Mouse (Mus musculus): ENCODE data around the gene Cd40. TPM values are rescaled to one million over a fixed set of nuclear protein-coding genes. Genes with fewer than 3 reads are reported as not detected.

The Cd40 gene
- 3.4 and 5.9 TPM in 2 replicates for polyA plus RNA-seq (2012; rRNA removed)

DNA sequence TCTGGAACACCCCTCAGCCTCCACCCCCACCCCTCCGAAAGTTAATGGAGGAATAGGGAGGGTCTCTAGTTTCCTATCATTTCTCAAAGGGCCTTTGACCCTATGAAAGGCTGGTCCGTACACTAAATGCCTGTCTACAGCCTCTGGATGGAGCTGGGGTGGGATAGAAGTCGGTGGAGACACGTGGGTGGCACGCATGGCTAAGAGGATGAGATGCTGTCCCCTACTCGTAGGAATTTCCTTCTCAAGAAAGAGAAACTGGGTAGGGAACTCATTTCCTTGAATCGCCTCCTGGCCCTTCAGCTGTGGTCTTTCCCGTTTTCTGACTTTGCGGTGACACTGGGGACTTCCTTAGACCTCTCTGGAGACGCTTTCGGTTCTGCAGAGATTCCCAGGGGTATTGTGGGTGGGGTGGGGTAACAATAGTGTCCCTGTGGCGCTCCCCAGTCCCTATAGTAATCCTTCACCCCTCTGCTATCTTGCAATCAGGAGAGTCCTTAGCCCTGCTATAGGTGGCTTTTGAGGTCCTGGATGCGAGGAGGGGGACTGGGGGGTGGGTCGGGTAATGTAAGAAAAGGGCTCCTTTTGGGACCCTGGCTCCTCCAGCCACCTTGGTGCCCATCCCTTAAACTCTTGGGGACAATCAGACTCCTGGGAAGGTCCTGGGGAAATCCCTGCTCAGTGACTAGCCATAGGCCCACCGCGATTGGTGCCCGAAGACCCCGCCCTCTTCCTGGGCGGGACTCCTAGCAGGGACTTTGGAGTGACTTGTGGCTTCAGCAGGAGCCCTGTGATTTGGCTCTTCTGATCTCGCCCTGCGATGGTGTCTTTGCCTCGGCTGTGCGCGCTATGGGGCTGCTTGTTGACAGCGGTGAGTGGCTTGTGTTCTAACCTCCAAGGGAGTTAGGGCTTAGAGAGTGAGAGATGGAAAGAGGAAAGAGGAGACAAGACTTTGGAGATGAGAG lies at the start of gene Cd40:
Gene Cd40, plus strand, starts transcription at position 740 of the 965 bp plus-strand sequence.

DNA sequence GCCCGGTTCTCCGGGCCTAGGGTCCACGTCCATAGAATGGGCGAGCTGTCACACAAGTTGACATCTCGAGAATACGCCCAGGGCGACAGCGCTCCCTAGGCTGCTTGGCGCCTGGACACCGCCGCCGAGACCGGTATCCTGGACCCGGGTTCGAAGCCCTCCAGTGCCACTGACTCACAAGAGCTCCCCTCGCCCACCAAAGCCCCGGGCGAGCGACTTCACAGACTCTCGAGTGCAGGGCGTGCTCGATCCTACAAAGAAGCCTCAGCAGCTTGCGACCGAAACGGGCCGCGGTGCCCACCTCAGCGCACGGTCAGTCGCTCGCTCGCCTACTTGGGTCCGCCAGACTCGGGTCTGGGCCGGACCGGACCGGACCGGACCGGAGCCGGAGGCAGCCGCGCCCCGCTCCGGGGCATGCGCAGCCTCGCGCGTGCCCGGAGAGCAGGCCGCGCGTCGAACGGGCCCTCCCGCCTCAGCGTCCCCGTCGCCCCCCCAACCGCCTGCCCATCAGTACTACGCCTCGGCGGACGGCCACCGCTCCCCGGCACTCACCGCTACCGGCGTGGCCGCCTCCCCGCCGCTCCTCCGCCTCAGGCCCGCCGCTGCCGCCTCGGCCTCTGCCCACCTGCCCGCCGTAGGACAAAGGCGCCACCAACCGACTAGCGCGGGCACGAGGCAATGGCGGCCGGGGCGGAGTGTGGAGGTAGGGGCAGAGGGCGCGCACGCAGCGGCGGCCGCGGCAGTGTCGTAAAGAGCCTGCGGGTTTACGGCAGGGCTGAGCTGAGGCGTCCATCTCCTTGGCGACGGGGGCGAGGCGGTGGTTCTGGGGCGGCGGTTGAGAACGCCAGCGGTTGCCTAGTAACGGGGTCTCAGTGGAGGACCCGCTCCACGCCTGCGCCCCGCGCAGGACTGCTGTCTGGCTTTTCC lies 21.0 kb upstream of the Cd40 start, which contains the start of gene Ncoa5:
Gene Ncoa5, minus strand, starts transcription at position 737 of the 927 bp plus-strand sequence.

DNA sequence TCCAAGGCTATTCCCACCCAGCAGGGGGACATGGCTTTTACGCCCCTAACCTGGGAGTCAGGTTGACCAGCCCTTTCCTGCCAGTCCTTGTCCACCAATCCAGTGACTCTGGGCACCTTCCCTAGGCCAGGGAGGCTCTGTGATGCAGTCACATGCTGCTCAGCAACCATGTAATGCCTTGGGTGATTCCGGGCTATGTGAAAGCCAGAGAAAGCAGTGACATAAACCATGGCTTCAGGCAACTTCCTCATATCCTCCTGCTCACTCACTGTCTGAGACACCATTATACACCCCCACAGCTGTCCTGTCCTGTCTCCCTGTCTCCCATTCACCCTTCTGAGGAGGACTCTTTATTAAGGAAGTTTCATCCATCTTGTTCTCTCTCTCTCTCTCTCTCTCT lies 35.2 kb downstream of the Cd40 start, which contains the start of gene 1700025C18Rik:
Gene 1700025C18Rik, minus strand, starts transcription at position 101 of the 400 bp plus-strand sequence.

Other genes with a start within 250 kb of the Cd40 start
- gene Zswim1, start 232.9 kb upstream of the Cd40 start, polyA plus RNA-seq (2012; rRNA removed): 10.5 and 11.5 TPM in 2 replicates
- not detected in 2 replicates for gene Spata25, start 227.1 kb upstream of the Cd40 start, polyA plus RNA-seq (2012; rRNA removed)
- 320 and 357 TPM in 2 replicates for gene Ctsa, start 222.8 kb upstream of the Cd40 start, polyA plus RNA-seq (2012; rRNA removed)
- 5.2 and 7.2 TPM in 2 replicates for gene Neurl2, start 222.2 kb upstream of the Cd40 start, polyA plus RNA-seq (2012; rRNA removed)
- 82.0 and 82.9 TPM in 2 replicates for gene Pltp, start 197.9 kb upstream of the Cd40 start, polyA plus RNA-seq (2012; rRNA removed)
- gene Pcif1, start 176.3 kb upstream of the Cd40 start, polyA plus RNA-seq (2012; rRNA removed): 29.5 and 36.3 TPM in 2 replicates
- 34.2 and 35.7 TPM in 2 replicates for gene Zfp335, start 143.9 kb upstream of the Cd40 start, polyA plus RNA-seq (2012; rRNA removed)
- gene Mmp9, start 114.8 kb upstream of the Cd40 start, polyA plus RNA-seq (2012; rRNA removed): 4.4 and 4.7 TPM in 2 replicates
- gene Slc12a5, start 94.8 kb upstream of the Cd40 start, polyA plus RNA-seq (2012; rRNA removed): 0.90 and 1.1 TPM in 2 replicates
- gene Ncoa5, start 20.8 kb upstream of the Cd40 start, polyA plus RNA-seq (2012; rRNA removed): 24.8 and 26.6 TPM in 2 replicates
- gene 1700025C18Rik, start 35.1 kb downstream of the Cd40 start, polyA plus RNA-seq (2012; rRNA removed): not detected in 2 replicates
- gene Cdh22, start 179.2 kb downstream of the Cd40 start, polyA plus RNA-seq (2012; rRNA removed): 0.28 and 0.29 TPM in 2 replicates
- 47.3 and 58.3 TPM in 2 replicates for gene Slc35c2, start 232.2 kb downstream of the Cd40 start, polyA plus RNA-seq (2012; rRNA removed)